Mouse (Mus musculus) hindbrain, embryonic 10.5 days (tissue): Measurements from ENCODE around the gene Calm3. TPM values are rescaled to one million over a fixed set of nuclear protein-coding genes. Genes with fewer than 3 reads are reported as not detected.
A peak's percentile ranks its signal among the peaks of the same experiment; 100 is the strongest.

ENCODE experiments used
- DNase-seq: peaks from one replicate; pipeline ENCODE4 v3.0.0-alpha.2; 2017; ENCODE audit warnings: low spot score
- H3K27ac ChIP-seq: fragments of 300-500 bp; sonication (generic); 2 replicates; pipeline ENCODE4 v1.5.1; 2016; ENCODE audit warnings: mild to moderate bottlenecking, moderate library complexity
- H3K27me3 ChIP-seq: fragments of 300-500 bp; sonication (generic); 2 replicates; pipeline ENCODE4 v1.6.1; 2016; ENCODE audit warnings: mild to moderate bottlenecking; ENCODE audit not compliant: poor library complexity, insufficient read depth, severe bottlenecking
- H3K36me3 ChIP-seq: fragments of 300-500 bp; sonication (generic); 2 replicates; pipeline ENCODE4 v1.6.1; 2016; ENCODE audit warnings: mild to moderate bottlenecking, moderate library complexity
- H3K4me1 ChIP-seq: fragments of 300-500 bp; sonication (generic); replicated peaks from 2 replicates; pipeline ENCODE4 v1.6.1; 2016; ENCODE audit warnings: mild to moderate bottlenecking
- H3K4me3 ChIP-seq: fragments of 300-500 bp; sonication (generic); 2 replicates; pipeline ENCODE4 v1.5.1; 2016; ENCODE audit warnings: mild to moderate bottlenecking, moderate library complexity
- H3K9me3 ChIP-seq: fragments of 300-500 bp; sonication (generic); 2 replicates; pipeline ENCODE4 v1.6.1; 2016; ENCODE audit warnings: mild to moderate bottlenecking, moderate library complexity
- WGBS: fragments of 180-500 bp; shearing (Covaris S2); methylation state at CpG from one replicate; pipeline ENCODE4 v1.1.7; 2016; 5-methylcytosine and 5-hydroxymethylcytosine counted together
- polyA plus RNA-seq: library from polyadenylated mRNA; unstranded; fragments of >200 nt; fragmentation: Nextera tagmentation; extraction: Ambion mirVana; gene quantifications from 2 replicates; pipeline ENCODE4 v1.2.1, GENCODE M21; 2016

Gene Calm3
- polyA plus RNA-seq, 1 experiment from 2014 or later: 245 TPM

DNA sequence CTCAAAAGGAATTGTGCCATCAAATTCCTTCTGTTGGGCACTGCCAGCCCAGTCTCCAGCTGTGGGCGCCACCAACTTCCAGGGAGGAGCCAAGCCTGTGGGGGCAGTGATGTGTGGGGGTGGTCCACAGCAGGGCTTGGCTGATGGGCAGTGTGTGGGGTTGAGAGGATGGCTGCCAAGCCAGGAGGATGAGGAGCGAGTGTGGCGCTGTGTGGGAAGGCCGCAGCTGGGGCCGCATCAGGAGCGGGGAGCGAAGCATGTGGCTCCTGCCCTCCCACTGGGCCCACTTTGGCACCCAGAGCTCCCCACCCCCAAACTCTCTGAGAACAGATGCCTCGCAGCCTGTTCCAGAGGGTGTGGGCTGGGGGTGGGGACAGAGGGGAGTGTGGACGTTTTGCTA is 5.9 kb downstream of the Calm3 start:
- no peaks in the 10 kb centered on the region for H3K27me3 ChIP-seq
- whole genome bisulfite sequencing: 84% methylated on average over 9 of the region's 9 CpGs
- H3K4me1 ChIP-seq: peaks cover 59% of the 10 kb centered on the region

DNA sequence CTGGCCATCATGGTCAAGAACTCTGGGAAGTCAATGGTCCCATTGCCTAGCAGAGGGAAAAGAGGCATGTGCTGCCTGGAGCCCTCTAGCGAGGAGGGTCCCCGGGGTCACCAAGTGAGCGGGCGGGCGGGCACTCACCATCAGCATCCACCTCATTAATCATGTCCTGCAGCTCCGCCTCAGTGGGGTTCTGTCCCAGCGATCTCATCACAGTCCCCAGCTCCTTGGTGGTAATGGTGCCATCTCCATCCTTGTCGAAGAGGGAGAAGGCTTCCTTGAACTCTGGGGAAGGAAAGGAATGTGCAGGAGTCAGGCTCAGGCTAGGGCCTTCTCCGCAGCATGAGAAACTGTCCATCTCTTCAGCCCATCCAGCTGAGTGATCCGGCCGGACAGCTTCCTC is 6.5 kb downstream of the Calm3 start:
- Histone ChIP-seq H3K4me3 (no peak overlapping the region), H3K27ac (no peak overlapping the region), H3K36me3 (peaks cover 78% of the 10 kb centered on the region), H3K27me3 (no peaks in the 10 kb centered on the region), H3K4me1 (peaks cover 53% of the 10 kb centered on the region), H3K9me3 (no peaks in the 10 kb centered on the region)
- 89% methylated on average over 11 of the region's 11 CpGs for WGBS
- no peak for DNase-seq

More for the DNA sequence above, 5.9 kb downstream of the Calm3 start:
- no peak overlapping the region for H3K27ac ChIP-seq
- no peaks in the 10 kb centered on the region for H3K9me3 ChIP-seq
- H3K4me3 ChIP-seq: no peak overlapping the region
- peaks cover 78% of the 10 kb centered on the region for H3K36me3 ChIP-seq
- DNase-seq: no peak

- H3K27me3 ChIP-seq: no peaks in the 10 kb centered on the region
- WGBS: 86% methylated on average over 30 of the region's 30 CpGs
- peaks cover 76% of the 10 kb centered on the region for H3K36me3 ChIP-seq
- no peak for DNase-seq
- no peak overlapping the region for H3K4me3 ChIP-seq
- no peaks in the 10 kb centered on the region for H3K9me3 ChIP-seq
- H3K27ac ChIP-seq: no peak overlapping the region
- H3K4me1 ChIP-seq: peaks cover 44% of the 10 kb centered on the region
Observed at GRCm38 (mm10) chr7:16916342-16917265, 7.3 kb downstream of the Calm3 start.

- Histone ChIP-seq H3K27ac (no peak overlapping the region), H3K36me3 (peaks cover 67% of the 10 kb centered on the region), H3K27me3 (no peaks in the 10 kb centered on the region), H3K9me3 (no peaks in the 10 kb centered on the region), H3K4me1 (peaks cover 35% of the 10 kb centered on the region), H3K4me3 (no peak overlapping the region)
- DNase-seq: no peak
- 88% methylated on average over 32 of the region's 32 CpGs for WGBS
Observed at GRCm38 (mm10) chr7:16915461-16916340, 8.2 kb downstream of the Calm3 start.

GRCm38 (mm10) chr7:16914453-16915343 is 9.2 kb downstream of the Calm3 start:
- Histone ChIP-seq H3K36me3 (peaks cover 61% of the 10 kb centered on the region), H3K27ac (no peak overlapping the region), H3K4me3 (no peak overlapping the region), H3K27me3 (peaks cover under 1% of the 10 kb centered on the region; the same call in 1 of the 2 replicates), H3K9me3 (no peaks in the 10 kb centered on the region), H3K4me1 (peaks cover 27% of the 10 kb centered on the region)
- no peak for DNase-seq
- 83% methylated on average over 18 of the region's 18 CpGs for WGBS

- 39% methylated on average over 10 of the region's 10 CpGs for WGBS
- peaks cover 7% of the 10 kb centered on the region; the same call in 1 of the 2 replicates for H3K27me3 ChIP-seq
- H3K27ac ChIP-seq: no peak overlapping the region
- H3K4me3 ChIP-seq: no peak overlapping the region
- DNase-seq: peak; percentile 77
- peaks cover 53% of the 10 kb centered on the region for H3K36me3 ChIP-seq
- H3K9me3 ChIP-seq: no peaks in the 10 kb centered on the region
- peaks cover 27% of the 10 kb centered on the region for H3K4me1 ChIP-seq
Observed at GRCm38 (mm10) chr7:16913806-16914452, 10.0 kb downstream of the Calm3 start.

- Histone ChIP-seq H3K4me3 (no peak overlapping the region), H3K27me3 (peaks cover 18% of the 10 kb centered on the region), H3K36me3 (peaks cover 37% of the 10 kb centered on the region), H3K4me1 (peaks cover 23% of the 10 kb centered on the region), H3K27ac (no peak overlapping the region), H3K9me3 (no peaks in the 10 kb centered on the region)
- no peak for DNase-seq
- WGBS: 84% methylated on average over 6 of the region's 6 CpGs
Observed at GRCm38 (mm10) chr7:16912360-16912759, 11.6 kb downstream of the Calm3 start.

DNA sequence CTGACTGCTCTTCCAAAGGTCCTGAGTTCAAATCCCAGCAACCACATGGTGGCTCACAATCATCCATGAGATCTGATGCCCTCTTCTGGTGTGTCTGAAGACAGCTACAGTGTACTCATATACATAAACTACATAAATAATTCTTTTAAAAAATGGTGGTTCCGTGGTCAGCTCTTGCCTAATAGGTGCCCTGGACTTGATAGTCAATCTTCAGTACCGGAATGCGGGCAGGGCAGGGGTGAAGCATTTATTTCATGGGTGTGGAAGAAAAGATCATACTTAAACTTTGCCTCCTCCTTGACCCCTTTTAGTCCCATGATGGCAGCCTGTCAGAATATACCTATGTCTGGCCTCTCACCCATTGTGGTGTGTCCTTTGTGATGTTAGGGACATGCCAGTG is 12.0 kb downstream of the Calm3 start:
- 90% methylated on average over 3 of the region's 3 CpGs for WGBS
- no peak overlapping the region for H3K27ac ChIP-seq
- peaks cover 22% of the 10 kb centered on the region for H3K4me1 ChIP-seq
- no peak overlapping the region for H3K4me3 ChIP-seq
- DNase-seq: no peak
- H3K27me3 ChIP-seq: peaks cover 18% of the 10 kb centered on the region
- no peaks in the 10 kb centered on the region for H3K9me3 ChIP-seq
- H3K36me3 ChIP-seq: peaks cover 33% of the 10 kb centered on the region

GRCm38 (mm10) chr7:16909909-16910308 is 14.0 kb downstream of the Calm3 start:
- H3K9me3 ChIP-seq: no peaks in the 10 kb centered on the region
- peaks cover 41% of the 10 kb centered on the region for H3K4me1 ChIP-seq
- H3K27me3 ChIP-seq: peaks cover 18% of the 10 kb centered on the region
- 44% methylated on average over 10 of the region's 10 CpGs for WGBS
- H3K4me3 ChIP-seq: no peak overlapping the region
- no peak overlapping the region for H3K27ac ChIP-seq
- H3K36me3 ChIP-seq: peaks cover 13% of the 10 kb centered on the region
- no peak for DNase-seq

DNA sequence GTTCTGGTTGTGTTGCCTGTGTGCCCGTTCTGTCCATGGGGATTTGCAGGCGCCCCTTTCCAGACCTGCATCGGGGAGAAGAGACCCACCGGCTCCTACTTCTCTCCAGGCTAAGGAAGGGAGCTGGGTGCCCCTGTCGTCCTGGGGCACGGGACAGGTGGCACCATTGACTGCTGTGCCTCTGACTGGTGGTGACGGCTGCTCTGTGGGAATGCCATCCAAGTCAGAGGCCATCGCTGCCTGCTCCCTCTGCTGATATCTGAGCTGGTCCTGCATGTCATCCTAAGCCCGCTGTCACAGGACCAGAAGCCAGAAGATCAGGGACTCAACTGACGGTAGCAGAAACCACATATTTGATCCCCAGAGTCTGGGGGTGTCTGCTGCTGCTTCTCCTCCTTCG is 15.1 kb downstream of the Calm3 start:
- no peak overlapping the region for H3K4me3 ChIP-seq
- peaks cover 3% of the 10 kb centered on the region; the same call in 1 of the 2 replicates for H3K36me3 ChIP-seq
- no peaks in the 10 kb centered on the region for H3K9me3 ChIP-seq
- peak overlapping the region; percentile 30 for H3K27ac ChIP-seq
- peaks cover 49% of the 10 kb centered on the region for H3K4me1 ChIP-seq
- peaks cover 22% of the 10 kb centered on the region for H3K27me3 ChIP-seq
- DNase-seq: no peak
- WGBS: 67% methylated on average over 11 of the region's 11 CpGs

DNA sequence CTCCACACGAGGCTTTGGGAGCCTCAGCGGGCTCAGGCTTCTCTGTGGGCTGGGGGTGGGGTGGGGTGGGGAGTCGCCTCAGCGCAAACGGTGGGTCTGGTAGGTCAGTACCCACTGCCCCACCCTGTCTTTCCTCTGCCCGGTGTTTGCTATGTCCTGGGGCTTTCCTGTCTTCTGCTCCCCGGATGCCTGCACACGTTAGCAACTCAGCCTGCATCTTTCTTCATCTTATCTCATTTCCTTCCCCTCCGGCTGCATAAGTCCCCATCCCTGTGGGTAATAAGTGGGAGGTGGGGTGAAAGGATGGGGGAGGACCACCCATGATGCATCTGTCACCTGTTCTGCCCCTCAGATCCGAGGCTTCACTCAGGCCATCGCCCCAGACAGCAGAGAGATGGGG is 15.5 kb downstream of the Calm3 start:
- DNase-seq: no peak
- H3K4me1 ChIP-seq: peaks cover 54% of the 10 kb centered on the region
- peak overlapping the region; percentile 30; the same call in 1 of the 2 replicates for H3K27ac ChIP-seq
- H3K9me3 ChIP-seq: no peaks in the 10 kb centered on the region
- no peaks in the 10 kb centered on the region for H3K36me3 ChIP-seq
- H3K27me3 ChIP-seq: peaks cover 23% of the 10 kb centered on the region
- 59% methylated on average over 11 of the region's 11 CpGs for WGBS
- no peak overlapping the region; the same call in 1 of the 2 replicates for H3K4me3 ChIP-seq
